Mouse (Mus musculus): ENCODE measurements around the gene Six5. TPM values are rescaled to one million over a fixed set of nuclear protein-coding genes. Genes with fewer than 3 reads are reported as not detected.
A peak's percentile ranks its signal among the peaks of the same experiment; 100 is the strongest.

The Six5 gene
- total RNA-seq, 2 experiments from 2014 or later, result 2.1 to 10.1 TPM

- ATAC-seq (replicated peaks; ENCODE audit: low FRiP score, low TSS enrichment, poor library complexity, severe bottlenecking), result no peak
Observed at GRCm38 (mm10) chr7:19074494-19074893, 19.9 kb upstream of the Six5 start.

- no peak for ATAC-seq (replicated peaks; ENCODE audit: low FRiP score, low TSS enrichment, poor library complexity, severe bottlenecking)
Observed at GRCm38 (mm10) chr7:19075231-19075630, 19.2 kb upstream of the Six5 start.

DNA sequence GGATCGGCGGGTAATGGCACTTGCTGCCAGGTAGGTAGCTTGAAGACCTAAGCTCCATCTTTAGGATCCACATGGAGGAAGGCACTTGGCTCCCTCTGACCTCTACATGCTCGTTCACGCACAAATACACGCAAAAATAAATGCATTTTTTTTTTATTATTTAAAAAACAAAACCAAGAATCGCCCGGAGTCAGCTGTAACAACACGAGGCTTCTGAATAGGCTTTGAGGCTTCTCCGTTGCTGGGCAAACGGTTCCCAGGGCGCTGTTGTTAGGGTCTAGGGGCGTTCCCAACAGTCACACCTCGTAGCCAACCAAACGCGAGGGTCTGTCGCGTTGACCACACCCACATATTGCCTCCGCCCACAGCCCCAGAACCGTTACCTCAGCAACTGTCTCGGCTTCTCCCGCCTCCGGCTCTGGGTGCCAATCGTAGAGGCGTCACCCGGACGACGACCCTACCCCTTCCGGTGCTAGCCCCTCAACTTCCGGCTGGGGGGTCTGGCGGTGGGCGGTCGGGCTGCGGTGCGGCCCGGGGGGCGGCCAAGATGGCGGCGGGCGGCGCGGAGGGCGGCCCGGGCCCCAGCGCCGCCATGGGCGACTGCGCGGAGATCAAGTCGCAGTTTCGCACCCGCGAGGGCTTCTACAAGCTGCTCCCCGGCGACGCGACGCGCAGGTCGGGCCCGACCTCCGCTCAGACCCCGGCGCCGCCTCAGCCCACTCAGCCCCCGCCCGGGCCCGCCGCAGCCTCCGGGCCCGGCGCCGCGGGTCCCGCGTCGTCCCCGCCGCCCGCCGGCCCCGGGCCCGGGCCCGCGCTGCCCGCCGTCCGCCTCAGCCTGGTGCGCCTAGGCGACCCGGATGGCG lies 18.4 kb upstream of the Six5 start, which contains the start of gene Dmwd:
Gene Dmwd, plus strand, starts transcription at position 505 of the 863 bp plus-strand sequence.
- ATAC-seq (replicated peaks; ENCODE audit: low FRiP score, low TSS enrichment, poor library complexity, severe bottlenecking), result peak; percentile 94

DNA sequence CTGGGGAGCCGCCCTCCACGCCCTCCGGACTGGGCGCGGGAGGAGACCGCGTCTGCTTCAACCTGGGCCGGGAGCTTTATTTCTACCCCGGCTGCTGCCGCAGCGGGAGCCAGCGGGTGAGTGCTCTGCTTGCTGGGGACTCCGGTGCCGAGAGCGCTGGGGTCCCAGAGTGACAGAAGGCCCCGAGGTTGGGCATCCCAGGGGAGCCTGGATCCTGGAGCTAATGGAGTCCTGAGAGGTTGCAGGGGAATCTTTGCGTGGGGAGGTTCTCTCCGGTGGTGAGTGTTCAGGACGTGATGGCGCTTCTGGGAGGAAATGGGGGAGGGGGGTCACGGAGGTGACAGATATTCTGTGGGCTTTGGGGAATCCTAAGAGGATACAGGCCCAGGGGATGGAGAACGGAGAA lies 17.8 kb upstream of the Six5 start:
- 0 out of 2 replicates have a peak, but pooled peaks have one; percentile 32 for ATAC-seq (replicated peaks; ENCODE audit: low FRiP score, low TSS enrichment, poor library complexity, severe bottlenecking)

- no peak for ATAC-seq (replicated peaks; ENCODE audit: low FRiP score, low TSS enrichment, poor library complexity, severe bottlenecking)
Observed at GRCm38 (mm10) chr7:19077761-19078160, 16.6 kb upstream of the Six5 start.

GRCm38 (mm10) chr7:19078732-19079131 lies 15.7 kb upstream of the Six5 start:
- no peak for ATAC-seq (replicated peaks; ENCODE audit: low FRiP score, low TSS enrichment, poor library complexity, severe bottlenecking)

DNA sequence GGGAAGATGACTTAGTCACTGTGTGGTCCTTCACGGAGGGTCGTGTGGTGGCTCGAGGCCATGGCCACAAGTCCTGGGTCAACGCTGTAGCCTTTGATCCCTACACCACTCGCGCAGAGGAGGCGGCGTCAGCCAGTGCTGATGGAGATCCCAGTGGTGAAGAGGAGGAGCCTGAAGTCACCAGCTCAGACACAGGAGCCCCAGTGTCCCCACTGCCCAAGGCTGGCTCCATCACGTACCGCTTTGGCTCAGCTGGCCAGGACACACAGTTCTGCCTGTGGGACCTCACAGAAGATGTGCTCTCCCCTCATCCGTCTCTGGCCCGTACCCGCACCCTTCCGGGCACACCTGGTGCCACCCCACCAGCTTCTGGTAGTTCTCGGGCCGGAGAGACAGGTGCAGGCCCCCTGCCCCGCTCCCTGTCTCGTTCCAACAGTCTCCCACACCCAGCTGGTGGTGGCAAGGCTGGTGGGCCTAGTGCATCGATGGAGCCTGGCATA lies 13.9 kb upstream of the Six5 start:
- no peak for ATAC-seq (replicated peaks; ENCODE audit: low FRiP score, low TSS enrichment, poor library complexity, severe bottlenecking)

DNA sequence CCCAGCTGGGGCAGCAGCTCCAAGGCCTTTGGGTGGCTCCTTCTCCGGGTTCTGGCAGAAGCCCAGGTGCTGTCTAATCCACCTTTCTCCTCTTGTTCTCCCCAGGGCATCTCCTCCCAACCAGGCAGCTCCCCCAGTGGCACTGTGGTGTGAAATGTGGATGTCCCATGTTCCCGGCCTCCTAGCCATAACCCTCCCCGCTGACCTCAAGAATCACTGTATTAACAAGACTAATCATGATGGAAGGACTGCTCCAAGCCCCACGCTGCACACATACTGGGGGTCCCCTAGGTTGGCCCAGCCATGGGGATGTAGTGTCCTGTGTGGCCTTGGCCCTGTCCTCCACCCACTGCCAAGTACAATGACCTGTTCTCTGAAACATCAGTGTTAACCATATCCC lies 12.2 kb upstream of the Six5 start:
- ATAC-seq (replicated peaks; ENCODE audit: low FRiP score, low TSS enrichment, poor library complexity, severe bottlenecking), result no peak

DNA sequence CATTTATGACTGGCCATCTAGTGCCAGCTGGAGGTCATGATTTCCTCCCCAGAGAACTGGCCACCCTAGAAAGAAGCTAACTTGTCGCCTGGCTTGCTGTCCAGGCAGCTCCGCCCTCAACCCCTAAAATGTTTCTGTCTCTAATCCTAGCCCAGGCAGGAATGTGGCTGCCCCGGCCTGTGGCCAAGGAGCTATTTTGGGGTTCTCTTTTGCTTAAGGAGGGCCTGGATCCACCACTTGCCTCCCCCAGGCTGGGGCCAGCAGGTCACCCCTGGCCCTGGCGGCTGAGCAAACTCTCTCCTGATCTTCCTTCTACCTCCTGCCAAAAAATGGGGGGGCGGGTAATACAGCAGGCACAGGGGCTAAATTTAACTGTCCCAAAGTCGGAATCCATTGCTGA lies 11.3 kb upstream of the Six5 start:
- no peak for ATAC-seq (replicated peaks; ENCODE audit: low FRiP score, low TSS enrichment, poor library complexity, severe bottlenecking)

DNA sequence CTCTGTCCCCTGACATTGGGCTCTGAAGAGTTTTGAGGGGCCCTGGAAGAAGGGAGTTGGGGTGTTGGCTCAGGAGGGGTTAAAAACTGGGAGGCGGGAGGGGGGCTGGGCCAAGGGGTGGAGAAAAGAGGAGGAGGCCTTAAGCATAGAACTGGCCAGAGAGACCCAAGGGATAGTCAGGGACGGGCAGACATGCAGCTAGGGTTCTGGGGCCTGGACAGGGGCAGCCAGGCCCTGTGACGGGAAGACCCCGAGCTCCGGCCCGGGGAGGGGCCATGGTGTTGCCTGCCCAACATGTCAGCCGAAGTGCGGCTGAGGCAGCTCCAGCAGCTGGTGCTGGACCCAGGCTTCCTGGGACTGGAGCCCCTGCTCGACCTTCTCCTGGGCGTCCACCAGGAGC lies 10.7 kb upstream of the Six5 start, which contains the start of gene Dmpk:
Gene Dmpk, plus strand, starts transcription at position 149 of the 400 bp plus-strand sequence.
- ATAC-seq (replicated peaks; ENCODE audit: low FRiP score, low TSS enrichment, poor library complexity, severe bottlenecking), result no peak

GRCm38 (mm10) chr7:19084277-19084771 lies 10.1 kb upstream of the Six5 start:
- ATAC-seq (replicated peaks; ENCODE audit: low FRiP score, low TSS enrichment, poor library complexity, severe bottlenecking), result no peak

GRCm38 (mm10) chr7:19084921-19085473 lies 9.4 kb upstream of the Six5 start:
- no peak for ATAC-seq (replicated peaks; ENCODE audit: low FRiP score, low TSS enrichment, poor library complexity, severe bottlenecking)

- ATAC-seq (replicated peaks; ENCODE audit: low FRiP score, low TSS enrichment, poor library complexity, severe bottlenecking), result peak; percentile 0; the same call in 1 of the 2 replicates
Observed at GRCm38 (mm10) chr7:19085495-19085894, 8.9 kb upstream of the Six5 start.

DNA sequence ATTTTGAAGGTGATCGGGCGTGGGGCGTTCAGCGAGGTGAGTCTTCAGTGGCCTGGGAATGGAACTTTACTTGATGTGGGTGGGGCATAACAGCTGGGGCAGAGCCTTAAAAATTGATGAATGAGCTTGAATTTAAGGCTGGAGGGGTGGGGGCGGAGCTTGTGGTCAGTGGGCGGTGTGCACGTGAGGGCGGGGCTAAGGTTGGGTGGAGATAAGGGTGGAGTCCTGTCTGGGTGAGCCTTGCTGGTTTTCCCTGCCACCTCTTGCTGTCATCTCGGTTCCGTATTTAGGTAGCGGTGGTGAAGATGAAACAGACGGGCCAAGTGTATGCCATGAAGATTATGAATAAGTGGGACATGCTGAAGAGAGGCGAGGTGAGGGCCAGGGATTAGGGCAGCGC lies 8.4 kb upstream of the Six5 start:
- peak; percentile 87 for ATAC-seq (replicated peaks; ENCODE audit: low FRiP score, low TSS enrichment, poor library complexity, severe bottlenecking)

- ATAC-seq (replicated peaks; ENCODE audit: low FRiP score, low TSS enrichment, poor library complexity, severe bottlenecking), result no peak
Observed at GRCm38 (mm10) chr7:19086760-19087159, 7.6 kb upstream of the Six5 start.

- ATAC-seq (replicated peaks; ENCODE audit: low FRiP score, low TSS enrichment, poor library complexity, severe bottlenecking), result 0 out of 2 replicates have a peak, but pooled peaks have one; percentile 30
Observed at GRCm38 (mm10) chr7:19088813-19089212, 5.6 kb upstream of the Six5 start.

- no peak for ATAC-seq (replicated peaks; ENCODE audit: low FRiP score, low TSS enrichment, poor library complexity, severe bottlenecking)
Observed at GRCm38 (mm10) chr7:19091913-19092312, 2.5 kb upstream of the Six5 start.

DNA sequence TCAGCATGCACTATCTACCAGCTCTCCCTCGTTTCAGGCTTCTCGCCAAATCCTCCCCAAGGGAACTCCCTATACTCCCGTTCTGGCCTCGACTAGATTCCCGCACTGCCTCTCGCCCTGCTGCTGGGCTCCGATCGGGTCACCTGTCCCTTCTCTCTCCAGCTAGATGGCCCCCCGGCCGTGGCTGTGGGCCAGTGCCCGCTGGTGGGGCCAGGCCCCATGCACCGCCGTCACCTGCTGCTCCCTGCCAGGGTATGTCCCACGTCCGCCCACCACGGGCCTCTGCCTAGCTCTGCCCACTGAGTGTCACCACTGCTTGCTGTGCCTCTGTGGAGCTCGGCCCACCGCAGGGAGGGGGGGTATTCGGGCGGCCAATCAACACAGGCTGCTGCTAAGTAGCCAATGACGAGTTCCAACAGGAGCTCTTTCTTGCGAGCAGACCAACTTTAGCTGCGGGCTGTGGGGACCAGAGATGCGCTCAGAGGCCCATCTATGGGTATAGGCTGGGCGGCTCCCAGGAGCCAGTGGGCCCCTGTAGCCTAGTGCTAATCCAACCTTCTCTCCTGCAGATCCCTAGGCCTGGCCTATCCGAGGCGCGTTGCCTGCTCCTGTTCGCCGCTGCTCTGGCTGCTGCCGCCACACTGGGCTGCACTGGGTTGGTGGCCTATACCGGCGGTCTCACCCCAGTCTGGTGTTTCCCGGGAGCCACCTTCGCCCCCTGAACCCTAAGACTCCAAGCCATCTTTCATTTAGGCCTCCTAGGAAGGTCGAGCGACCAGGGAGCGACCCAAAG lies 1.8 kb upstream of the Six5 start:
- ATAC-seq (replicated peaks; ENCODE audit: low FRiP score, low TSS enrichment, poor library complexity, severe bottlenecking), result peak; percentile 23

DNA sequence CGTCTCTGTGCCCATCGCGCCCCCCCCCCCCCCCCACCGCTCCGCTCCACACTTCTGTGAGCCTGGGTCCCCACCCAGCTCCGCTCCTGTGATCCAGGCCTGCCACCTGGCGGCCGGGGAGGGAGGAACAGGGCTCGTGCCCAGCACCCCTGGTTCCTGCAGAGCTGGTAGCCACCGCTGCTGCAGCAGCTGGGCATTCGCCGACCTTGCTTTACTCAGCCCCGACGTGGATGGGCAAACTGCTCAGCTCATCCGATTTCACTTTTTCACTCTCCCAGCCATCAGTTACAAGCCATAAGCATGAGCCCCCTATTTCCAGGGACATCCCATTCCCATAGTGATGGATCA lies 1.2 kb upstream of the Six5 start:
- ATAC-seq (replicated peaks; ENCODE audit: low FRiP score, low TSS enrichment, poor library complexity, severe bottlenecking), result peak; percentile 69
